Mouse (Mus musculus) kidney, adult 2 months (tissue): ENCODE results near the gene Rapgef3. TPM values are rescaled to one million over a fixed set of nuclear protein-coding genes. Genes with fewer than 3 reads are reported as not detected.

Experiments
- DNase-seq: peaks from one replicate; pipeline ENCODE4 v3.0.0; 2021
- H3K27ac ChIP-seq: fragments of 200-500 bp; 2 replicates; pipeline ENCODE4 v1.5.1; 2012; ENCODE audit warnings: low read depth, low read length, control low read depth, inconsistent platforms; ENCODE audit not compliant: insufficient read depth
- H3K27me3 ChIP-seq: fragments of 200-500 bp; replicated peaks from 2 replicates; pipeline ENCODE4 v1.6.1; 2012; ENCODE audit warnings: mild to moderate bottlenecking, moderate library complexity, low read length, inconsistent platforms; ENCODE audit not compliant: control insufficient read depth, insufficient read depth
- H3K36me3 ChIP-seq: fragments of 200-500 bp; 2 replicates; pipeline ENCODE4 v1.6.1; 2012; ENCODE audit warnings: mild to moderate bottlenecking, moderate library complexity, low read length, inconsistent platforms; ENCODE audit not compliant: control insufficient read depth, insufficient read depth
- H3K4me1 ChIP-seq: fragments of 200-500 bp; 2 replicates; pipeline ENCODE4 v1.6.1; 2011; ENCODE audit warnings: low read length; ENCODE audit not compliant: control insufficient read depth, insufficient read depth
- H3K4me3 ChIP-seq: fragments of 200-500 bp; 2 replicates; pipeline ENCODE4 v1.5.1; 2011; ENCODE audit warnings: mild to moderate bottlenecking, low read depth, low read length, control low read depth; ENCODE audit not compliant: insufficient read depth
- CTCF ChIP-seq: fragments of 200-500 bp; conservative IDR thresholded peaks from 2 replicates; pipeline ENCODE4 v1.5.1; 2011; ENCODE audit warnings: low read depth, mild to moderate bottlenecking, control low read depth, low read length, moderate library complexity, mixed read lengths; ENCODE audit not compliant: insufficient read depth, insufficient read length
- POLR2A ChIP-seq: fragments of 200-500 bp; IDR thresholded peaks from one replicate; pipeline ENCODE4 v1.6.1; 2011; ENCODE audit warnings: low read depth, low read length, control low read depth
- WGBS: fragments of 180-500 bp; shearing (Covaris S2); methylation state at CpG from one replicate; pipeline ENCODE4 v1.1.7; 2018; 5-methylcytosine and 5-hydroxymethylcytosine counted together
- polyA plus RNA-seq: library from polyadenylated mRNA; depleted of rRNA; stranded (reverse); fragments of >200 nt; gene quantifications from 2 replicates; pipeline ENCODE4 v1.2.3, GENCODE M21; 2012

The Rapgef3 gene
- polyA plus RNA-seq, 1 experiment: 136 TPM

GRCm38 (mm10) chr15:97768192-97768591 lies 420 bp upstream of the Rapgef3 start:
- Histone ChIP-seq H3K27ac (peak overlapping the region; percentile 89), H3K4me1 (peaks cover 32% of the 10 kb centered on the region), H3K4me3 (peak overlapping the region; percentile 93), H3K27me3 (no peaks in the 10 kb centered on the region), H3K36me3 (no peaks in the 10 kb centered on the region; the same call in 1 of the 2 replicates)
- 2% methylated on average over 18 of the region's 18 CpGs for WGBS
- DNase-seq: peak; percentile 73
- peak; percentile 29 for TF ChIP-seq POLR2A
- TF ChIP-seq CTCF: peak; percentile 32; the same call in 1 of the 2 replicates

- H3K27ac ChIP-seq: peak overlapping the region; percentile 95
- 3% methylated on average over 23 of the region's 23 CpGs for WGBS
- TF ChIP-seq CTCF: no peak
- peak; percentile 56 for TF ChIP-seq POLR2A
- H3K4me1 ChIP-seq: peaks cover 34% of the 10 kb centered on the region
- no peaks in the 10 kb centered on the region; the same call in 1 of the 2 replicates for H3K36me3 ChIP-seq
- no peaks in the 10 kb centered on the region for H3K27me3 ChIP-seq
- peak overlapping the region; percentile 93 for H3K4me3 ChIP-seq
- peak; percentile 90 for DNase-seq
Measured at GRCm38 (mm10) chr15:97766594-97767279, 1.0 kb downstream of the Rapgef3 start.

GRCm38 (mm10) chr15:97766194-97766593 lies 1.6 kb downstream of the Rapgef3 start:
- no peak for TF ChIP-seq POLR2A
- no peak for TF ChIP-seq CTCF
- Histone ChIP-seq H3K4me3 (peak overlapping the region; percentile 93), H3K27me3 (no peaks in the 10 kb centered on the region), H3K4me1 (peaks cover 35% of the 10 kb centered on the region), H3K27ac (peak overlapping the region; percentile 95), H3K36me3 (no peaks in the 10 kb centered on the region; the same call in 1 of the 2 replicates)
- no peak for DNase-seq
- 10% methylated on average over 8 of the region's 8 CpGs for WGBS

- Histone ChIP-seq H3K4me1 (peaks cover 32% of the 10 kb centered on the region), H3K27me3 (no peaks in the 10 kb centered on the region), H3K27ac (peak overlapping the region; percentile 95), H3K36me3 (peaks cover 4% of the 10 kb centered on the region; the same call in 1 of the 2 replicates), H3K4me3 (peak overlapping the region; percentile 93)
- TF ChIP-seq CTCF (no peak), POLR2A (peak; percentile 42)
- peak; percentile 82 for DNase-seq
- 23% methylated on average over 13 of the region's 13 CpGs for WGBS
Measured at GRCm38 (mm10) chr15:97765090-97765794, 2.5 kb downstream of the Rapgef3 start.

GRCm38 (mm10) chr15:97764532-97764931 lies 3.2 kb downstream of the Rapgef3 start:
- peaks cover 4% of the 10 kb centered on the region; the same call in 1 of the 2 replicates for H3K36me3 ChIP-seq
- DNase-seq: peak; percentile 33
- no peaks in the 10 kb centered on the region for H3K27me3 ChIP-seq
- 28% methylated on average over 2 of the region's 2 CpGs for WGBS
- H3K4me3 ChIP-seq: peak overlapping the region; percentile 93
- peaks cover 34% of the 10 kb centered on the region for H3K4me1 ChIP-seq
- peak overlapping the region; percentile 95 for H3K27ac ChIP-seq
- TF ChIP-seq CTCF (no peak), POLR2A (no peak)

- TF ChIP-seq CTCF (no peak), POLR2A (no peak)
- 22% methylated on average over 9 of the region's 9 CpGs for WGBS
- Histone ChIP-seq H3K36me3 (peaks cover 10% of the 10 kb centered on the region; the same call in 1 of the 2 replicates), H3K27ac (peak overlapping the region; percentile 95), H3K4me3 (peak overlapping the region; percentile 12; the same call in 1 of the 2 replicates), H3K4me1 (peaks cover 34% of the 10 kb centered on the region), H3K27me3 (no peaks in the 10 kb centered on the region)
- DNase-seq: peak; percentile 73
Measured at GRCm38 (mm10) chr15:97763256-97764049, 4.3 kb downstream of the Rapgef3 start.
